Mouse (Mus musculus) megakaryocyte-erythroid progenitor cell, adult 5-6 weeks (primary cell): ENCODE data around the gene Gm10471. TPM values are rescaled to one million over a fixed set of nuclear protein-coding genes. Genes with fewer than 3 reads are reported as not detected.
"Not testable (repeated sequence)": the region's sequence is repeated elsewhere in the genome, so short reads cannot be mapped to it uniquely, and the experiment has no call there.

ENCODE experiments used
- ATAC-seq: replicated peaks from 2 replicates; pipeline ENCODE4 v1.8.0; 2016; ENCODE audit warnings: mild to moderate bottlenecking, inconsistent platforms; ENCODE audit not compliant: severe bottlenecking, poor library complexity, low FRiP score, low TSS enrichment
- total RNA-seq, 2 experiments: library from RNA; stranded (forward) in 1 of 2; stranded (reverse) in 1 of 2; fragments of 200-1000, 215-1000 nt in 1 of 2; fragments of >200 nt in 1 of 2; fragmentation: Nextera tagmentation in 1 of 2; gene quantifications; 2 replicates each; pipeline ENCODE4 v1.2.3; 2014 to 2017

Gene Gm10471
- total RNA-seq (2014; fragmentation: Nextera tagmentation) (not detected in 2 replicates), total RNA-seq (2017) (not detected in 2 replicates)

GRCm38 (mm10) chr5:26089191-26089590, at the start of gene Gm10471:
TSS of gene Gm10471 (minus strand) at chr5:26089291.
- not testable (repeated sequence) for ATAC-seq

- not testable (repeated sequence) for ATAC-seq
Observed at GRCm38 (mm10) chr5:26121321-26121720, 32.2 kb upstream of the Gm10471 start, which contains the start of gene Gm10220. TSS of gene Gm10220 (minus strand) at chr5:26121421.

GRCm38 (mm10) chr5:26105262-26105661, 16.2 kb upstream of the Gm10471 start, which contains the start of gene 5031410I06Rik:
TSS of gene 5031410I06Rik (minus strand) at chr5:26105362.
- not testable (repeated sequence) for ATAC-seq

GRCm38 (mm10) chr5:26079023-26079422, 10.1 kb downstream of the Gm10471 start:
- not testable (repeated sequence) for ATAC-seq

GRCm38 (mm10) chr5:26070716-26071115, 18.4 kb downstream of the Gm10471 start:
- ATAC-seq: no peak

- not testable (repeated sequence) for ATAC-seq
Observed at GRCm38 (mm10) chr5:26058481-26058880, 30.6 kb downstream of the Gm10471 start, which contains the start of gene Gm7347. TSS of gene Gm7347 (minus strand) at chr5:26058581.

- not testable (repeated sequence) for ATAC-seq
Observed at GRCm38 (mm10) chr5:26039458-26039857, 49.6 kb downstream of the Gm10471 start, which contains the start of gene Speer4a. TSS of gene Speer4a (minus strand) at chr5:26039558.

Other genes starting within 250 kb of the Gm10471 start
- not detected in 2 replicates for gene Gm21663, start 146.9 kb downstream of the Gm10471 start, total RNA-seq (2014; fragmentation: Nextera tagmentation)
- not detected in 2 replicates for gene Gm21663, start 146.9 kb downstream of the Gm10471 start, total RNA-seq (2017)
- gene Gm21671, start 134.9 kb downstream of the Gm10471 start, total RNA-seq (2014; fragmentation: Nextera tagmentation): not detected in 2 replicates
- not detected in 2 replicates for gene Gm21671, start 134.9 kb downstream of the Gm10471 start, total RNA-seq (2017)
- gene Gm21680, start 116.6 kb downstream of the Gm10471 start, total RNA-seq (2014; fragmentation: Nextera tagmentation): not detected in 2 replicates
- not detected in 2 replicates for gene Gm21680, start 116.6 kb downstream of the Gm10471 start, total RNA-seq (2017)
- gene Gm21698, start 100.6 kb downstream of the Gm10471 start, total RNA-seq (2014; fragmentation: Nextera tagmentation): not detected in 2 replicates
- gene Gm21698, start 100.6 kb downstream of the Gm10471 start, total RNA-seq (2017): not detected in 2 replicates
- gene Gm1979, start 84.5 kb downstream of the Gm10471 start, total RNA-seq (2014; fragmentation: Nextera tagmentation): not detected in 2 replicates
- not detected in 2 replicates for gene Gm1979, start 84.5 kb downstream of the Gm10471 start, total RNA-seq (2017)
- not detected in 2 replicates for gene Gm5862, start 66.4 kb downstream of the Gm10471 start, total RNA-seq (2014; fragmentation: Nextera tagmentation)
- not detected in 2 replicates for gene Gm5862, start 66.4 kb downstream of the Gm10471 start, total RNA-seq (2017)
- gene Speer4a, start 49.7 kb downstream of the Gm10471 start, total RNA-seq (2014; fragmentation: Nextera tagmentation): not detected in 2 replicates
- gene Speer4a, start 49.7 kb downstream of the Gm10471 start, total RNA-seq (2017): not detected in 2 replicates
- gene Gm7347, start 30.7 kb downstream of the Gm10471 start, total RNA-seq (2014; fragmentation: Nextera tagmentation): not detected in 2 replicates
- gene Gm7347, start 30.7 kb downstream of the Gm10471 start, total RNA-seq (2017): not detected in 2 replicates
- not detected in 2 replicates for gene 5031410I06Rik, start 16.1 kb upstream of the Gm10471 start, total RNA-seq (2014; fragmentation: Nextera tagmentation)
- not detected in 2 replicates for gene 5031410I06Rik, start 16.1 kb upstream of the Gm10471 start, total RNA-seq (2017)
- not detected in 2 replicates for gene Gm10220, start 32.1 kb upstream of the Gm10471 start, total RNA-seq (2014; fragmentation: Nextera tagmentation)
- not detected in 2 replicates for gene Gm10220, start 32.1 kb upstream of the Gm10471 start, total RNA-seq (2017)
- not detected in 2 replicates for gene Gm7361, start 168.4 kb upstream of the Gm10471 start, total RNA-seq (2014; fragmentation: Nextera tagmentation)
- gene Gm7361, start 168.4 kb upstream of the Gm10471 start, total RNA-seq (2017): not detected in 2 replicates